Mouse (Mus musculus): ENCODE measurements around the gene Zfp951.
A peak's percentile ranks its signal among the peaks of the same experiment; 100 is the strongest.
"Not testable (repeated sequence)": the region's sequence is repeated elsewhere in the genome, so short reads cannot be mapped to it uniquely, and the experiment has no call there.

The Zfp951 gene

DNA sequence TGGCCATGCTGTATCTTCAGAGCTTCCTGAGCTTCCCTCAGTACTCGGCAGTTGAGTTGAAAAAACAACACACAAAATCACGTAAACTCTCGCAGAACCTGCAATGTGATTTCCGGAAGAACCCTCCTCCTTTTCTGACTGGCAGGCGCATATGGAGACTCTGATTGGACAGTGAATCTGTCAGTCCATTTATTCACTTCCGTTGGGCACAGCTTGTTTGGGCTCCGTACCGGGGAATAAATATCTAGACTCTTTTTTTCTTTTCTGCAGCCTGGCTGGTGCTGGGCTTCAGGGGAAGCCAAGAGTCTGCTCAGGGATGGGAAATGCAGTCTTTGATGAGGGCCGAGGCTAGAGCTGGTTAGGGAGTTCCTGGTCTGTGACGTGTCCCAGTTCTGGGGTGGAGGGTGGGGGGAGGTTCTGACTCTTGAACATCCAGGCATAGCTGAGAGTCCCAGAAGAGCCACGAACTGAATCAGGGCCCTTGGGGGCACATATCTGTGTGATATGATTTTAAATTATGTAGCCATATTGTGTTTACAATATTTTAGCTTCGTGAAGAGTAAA lies at the start of gene Zfp951:
TSS of gene Zfp951 (minus strand) at position 109 of the 564 bp plus-strand sequence.
- peak; percentile 50 for DNase-seq

DNA sequence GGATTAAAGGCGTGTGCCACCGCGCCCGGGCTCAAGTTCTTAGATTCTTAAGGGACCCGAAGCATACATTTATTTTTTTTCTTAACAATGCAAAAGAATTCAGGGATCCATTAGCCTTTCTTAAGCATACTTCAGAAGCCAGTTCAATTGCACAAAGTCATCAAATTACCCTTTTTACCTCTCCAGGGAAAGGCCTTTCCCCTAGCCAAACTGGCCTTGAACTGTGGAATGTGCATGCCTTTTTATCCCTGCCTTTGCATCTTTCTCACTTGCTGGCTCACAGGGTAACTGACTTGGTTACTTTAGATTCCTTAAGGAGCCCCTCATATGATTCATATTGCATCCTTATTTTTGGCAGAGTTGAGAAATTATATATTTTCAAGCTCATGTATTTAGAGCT lies 46.7 kb upstream of the Zfp951 start:
- not testable (repeated sequence) for DNase-seq

DNA sequence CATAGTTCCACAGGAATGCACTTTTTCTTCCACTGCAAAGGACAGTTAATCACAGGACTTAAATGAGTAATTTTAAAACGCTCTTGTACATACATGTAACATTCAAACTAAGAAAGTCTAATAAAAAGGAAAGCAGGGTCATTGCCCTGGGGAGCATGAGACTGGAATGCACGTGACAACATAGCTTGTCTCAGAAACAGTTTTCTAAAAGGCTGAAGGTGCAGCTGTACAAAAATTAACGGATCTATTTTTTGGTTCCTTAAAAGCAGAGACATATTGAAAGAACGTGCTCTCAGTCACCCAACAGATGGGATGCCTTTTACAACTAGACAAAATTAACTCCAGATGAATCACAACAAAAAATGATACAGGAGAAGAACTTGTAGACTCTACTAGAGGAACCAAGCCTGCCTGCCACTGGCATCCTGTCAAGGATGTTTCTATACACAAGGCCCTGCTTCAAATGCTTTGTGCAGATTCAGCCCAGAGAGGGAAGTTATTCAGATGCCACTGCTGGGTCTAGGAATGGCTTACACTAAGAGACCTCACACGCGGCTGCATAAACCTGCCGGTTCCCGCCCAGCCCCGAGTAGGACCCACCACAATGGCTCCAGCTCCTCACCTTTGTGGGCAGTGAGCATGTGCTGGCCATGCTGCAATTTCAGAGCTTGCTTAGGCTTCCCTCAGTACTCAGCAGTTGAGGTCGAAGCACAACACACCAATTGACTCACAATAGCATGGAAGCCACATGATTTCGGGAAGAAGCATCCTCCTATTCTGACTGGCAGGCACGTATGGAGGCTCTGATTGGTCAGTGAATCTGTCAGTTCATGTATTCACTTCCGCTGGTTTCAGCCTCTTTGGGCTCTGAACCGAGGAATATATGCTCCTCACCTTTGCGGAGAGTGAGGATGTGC lies 567 bp downstream of the Zfp951 start:
- DNase-seq = not testable (repeated sequence)

DNA sequence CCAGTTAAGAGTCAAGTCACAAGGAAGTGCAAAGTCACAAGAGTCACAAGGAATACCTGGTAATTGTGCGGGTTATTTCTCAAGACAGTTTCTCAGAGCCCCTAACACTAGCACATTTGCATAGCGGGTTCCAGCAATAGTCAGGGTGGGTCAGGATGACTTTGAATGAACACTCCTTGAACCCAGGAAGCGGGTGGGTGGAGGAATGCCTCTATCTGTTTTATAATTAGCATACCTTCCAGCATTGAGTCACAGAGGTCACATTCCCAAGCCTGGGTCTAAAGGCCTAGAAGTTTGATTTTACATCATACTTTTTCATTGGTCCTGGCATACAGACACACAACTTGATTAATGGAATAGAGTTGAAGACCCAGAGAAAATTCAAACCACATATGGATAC lies 5.3 kb downstream of the Zfp951 start:
- DNase-seq = not testable (repeated sequence)

DNA sequence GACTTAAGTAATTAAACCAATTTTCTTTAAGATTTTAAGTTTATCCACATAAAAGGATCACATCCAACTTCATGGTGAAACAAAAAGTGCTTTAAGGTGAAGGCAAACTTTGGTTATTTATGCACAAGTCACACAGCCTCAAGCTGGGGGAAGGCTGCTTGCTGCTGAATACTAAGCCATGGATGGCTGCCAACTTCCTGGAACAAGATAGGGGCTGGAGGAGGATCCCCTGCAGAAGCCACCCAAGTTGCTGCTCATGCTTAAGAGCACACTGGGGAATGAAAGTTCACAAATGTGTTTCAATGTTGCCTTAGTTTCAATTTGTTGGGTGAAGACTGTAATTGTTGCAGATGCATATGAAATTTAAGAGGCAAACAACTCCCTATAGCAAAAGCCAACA lies 26.5 kb downstream of the Zfp951 start:
- no peak for DNase-seq

DNA sequence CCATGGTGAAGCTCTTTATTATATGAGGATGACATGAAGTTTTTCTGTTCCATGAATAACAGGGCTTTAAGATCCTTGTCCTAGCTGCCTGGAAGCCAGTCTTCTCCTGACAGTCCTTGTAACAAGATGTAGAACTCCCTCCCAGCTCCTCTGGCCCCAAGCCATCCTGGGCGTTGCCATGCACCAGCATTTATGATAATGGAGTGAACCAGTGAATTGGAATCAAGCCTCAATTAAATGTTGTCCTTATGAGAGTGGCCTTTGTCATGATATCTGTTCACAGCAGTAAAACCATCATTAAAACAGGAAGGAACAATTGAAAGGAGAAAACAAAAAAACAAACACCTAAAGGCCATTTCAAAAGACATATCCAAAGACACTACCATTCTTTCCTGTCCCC lies 30.3 kb downstream of the Zfp951 start:
- DNase-seq = no peak

DNA sequence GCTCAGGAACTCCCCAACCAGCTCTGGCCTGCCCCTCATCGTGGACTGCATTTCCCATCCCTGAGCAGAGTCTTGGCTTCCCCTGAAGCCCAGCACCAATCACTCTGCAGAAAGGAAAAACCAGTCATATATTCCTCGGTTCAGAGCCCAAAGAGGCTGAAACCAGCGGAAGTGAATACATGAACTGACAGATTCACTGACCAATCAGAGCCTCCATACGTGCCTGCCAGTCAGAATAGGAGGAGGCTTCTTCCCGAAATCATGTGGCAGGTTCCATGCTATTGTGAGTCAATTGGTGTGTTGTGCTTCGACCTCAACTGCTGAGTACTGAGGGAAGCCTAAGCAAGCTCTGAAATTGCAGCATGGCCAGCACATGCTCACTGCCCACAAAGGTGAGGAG lies 89.7 kb downstream of the Zfp951 start:
- not testable (repeated sequence) for DNase-seq
